Mouse (Mus musculus) heart, adult 2 months (tissue): ENCODE measurements around the gene Ccr8.

Experiments used
- CTCF ChIP-seq: fragments of 200-600 bp; IDR thresholded peaks from 2 replicates; pipeline ENCODE4 v1.8.1; 2022; ENCODE audit warnings: antibody characterized with exemption, mild to moderate bottlenecking, moderate library complexity
- POLR2A ChIP-seq: fragments of 200-500 bp; IDR thresholded peaks from 2 replicates; pipeline ENCODE4 v1.6.1; 2011; ENCODE audit warnings: mild to moderate bottlenecking, low read depth, low read length, control low read depth; ENCODE audit not compliant: insufficient read depth

DNA sequence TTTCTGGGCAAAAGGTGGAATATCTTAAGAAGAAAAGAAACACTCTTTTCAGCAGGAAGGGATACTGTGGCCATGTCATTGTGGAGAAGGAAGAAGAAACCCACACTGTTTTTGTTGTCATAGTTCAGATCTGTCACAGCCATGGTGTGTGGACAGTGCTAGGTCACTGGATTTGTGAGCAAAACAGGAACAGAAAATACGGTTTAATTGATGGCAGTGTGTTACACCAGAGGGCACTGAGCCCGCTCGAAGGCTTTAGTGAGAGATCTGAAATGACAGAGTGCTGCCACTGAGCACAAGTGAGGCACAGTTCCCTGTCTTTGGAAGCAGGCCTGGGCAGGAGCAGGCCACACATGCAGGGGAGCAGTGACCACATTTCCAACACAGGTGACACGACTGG is 26.3 kb downstream of the Ccr8 start:
- TF ChIP-seq POLR2A (no peak), CTCF (no peak)
